Comparison of ENCODE assay signal across 12 mouse cellular contexts in the genomic region with DNA sequence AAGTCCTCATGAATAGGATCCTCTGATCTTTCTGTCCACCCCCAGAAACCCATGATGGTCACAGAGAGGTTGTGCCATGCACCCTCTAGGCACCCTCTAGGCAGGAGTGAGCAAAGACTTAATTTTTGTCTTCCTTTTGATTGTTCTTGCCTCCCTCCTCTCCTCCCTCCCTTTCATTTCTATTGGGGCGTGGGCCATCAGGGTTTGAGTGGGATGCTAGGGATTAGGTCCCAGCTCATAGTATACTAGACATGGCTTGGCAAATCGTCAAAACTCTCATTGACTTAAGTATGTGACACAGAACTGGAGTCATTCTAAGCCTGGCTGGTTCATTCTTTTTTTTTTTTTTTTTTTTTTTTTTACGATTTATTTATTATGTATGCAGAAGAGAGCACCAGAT.
DNase-seq lines count a peak whose midpoint lies in the region; ATAC-seq lines count a peak whose summit lies in the region.
"Had no signal": no experiment of that assay in that cellular context is flagged by ENCODE, and none has a peak within 500 bp of the region (broad histone marks: within the 10 kb centered on the region; RNA-seq: fewer than 3 reads in every experiment).

No protein-coding gene starts in this region.

- peak; percentile 69 for DNase-seq in heart, adult 11 months
- DNase-seq in heart, embryonic 10.5 days (ENCODE audit: low spot score), result no peak
- DNase-seq in cerebellum, postnatal 10 days, result peak; percentile 14 to 55
- DNase-seq in midbrain, embryonic 14.5 days, result peak; percentile 51
- DNase-seq in thymus, postnatal 14 days, result no peak
- DNase-seq in thymus, postnatal 0 days (ENCODE audit: low spot score), result no peak
- DNase-seq: adrenal gland, postnatal 10 days; kidney, postnatal 36 days; lung, adult 2 months; thymus, postnatal 4 days had no signal

- no peak overlapping the region for H3K27ac ChIP-seq in heart, embryonic 10.5 days
- peak overlapping the region; percentile 62; the same call in 1 of the 2 replicates for H3K27ac ChIP-seq in forebrain, embryonic 16.5 days (ENCODE audit: low read length)
- peak overlapping the region; percentile 89 for H3K27ac ChIP-seq in midbrain, embryonic 14.5 days (replicated peaks; ENCODE audit: low read depth, low read length)

- peak overlapping the region; percentile 67 for H3K4me2 ChIP-seq in forebrain, embryonic 16.5 days (ENCODE audit: low read length)
- H3K4me2 ChIP-seq in midbrain, embryonic 14.5 days (ENCODE audit: low read length), result peak overlapping the region; percentile 73

- 67% methylated on average over 3 of the region's 3 CpGs for WGBS in heart, embryonic 10.5 days
- WGBS in forebrain, embryonic 16.5 days, result 31% methylated on average over 3 of the region's 3 CpGs
- WGBS in midbrain, embryonic 14.5 days, result 27% methylated on average over 3 of the region's 3 CpGs

- peaks cover 12% of the 10 kb centered on the region; the same call in 1 of the 2 replicates for H3K4me1 ChIP-seq in heart, embryonic 10.5 days
- H3K4me1 ChIP-seq in forebrain, embryonic 16.5 days (replicated peaks; ENCODE audit: control insufficient read depth, insufficient read depth, low read length), result peaks cover 40% of the 10 kb centered on the region
- H3K4me1 ChIP-seq in midbrain, embryonic 14.5 days (ENCODE audit: control insufficient read depth, insufficient read depth, low read length), result peaks cover 50% of the 10 kb centered on the region

- no peaks in the 10 kb centered on the region for H3K9me3 ChIP-seq in heart, embryonic 10.5 days
- H3K9me3 ChIP-seq in forebrain, embryonic 16.5 days (ENCODE audit: control insufficient read depth, low read length), result no peaks in the 10 kb centered on the region
- no peaks in the 10 kb centered on the region for H3K9me3 ChIP-seq in midbrain, embryonic 14.5 days (ENCODE audit: control insufficient read depth, low read length)

- H3K4me3 ChIP-seq in heart, embryonic 10.5 days, result no peak overlapping the region
- H3K4me3 ChIP-seq in forebrain, embryonic 16.5 days (replicated peaks; ENCODE audit: low read length), result peak overlapping the region; percentile 52
- H3K4me3 ChIP-seq in midbrain, embryonic 14.5 days (replicated peaks; ENCODE audit: low read depth, low read length), result peak overlapping the region; percentile 39

- H3K9ac ChIP-seq in forebrain, embryonic 16.5 days (replicated peaks; ENCODE audit: low read depth, low read length), result peak overlapping the region; percentile 38
- peak overlapping the region; percentile 68; the same call in 1 of the 2 replicates for H3K9ac ChIP-seq in midbrain, embryonic 14.5 days (replicated peaks; ENCODE audit: low read length)

- peaks cover 6% of the 10 kb centered on the region; the same call in 1 of the 2 replicates for H3K36me3 ChIP-seq in heart, embryonic 10.5 days
- H3K36me3 ChIP-seq in forebrain, embryonic 16.5 days (ENCODE audit: control insufficient read depth, insufficient read depth), result no peaks in the 10 kb centered on the region
- no peaks in the 10 kb centered on the region for H3K36me3 ChIP-seq in midbrain, embryonic 14.5 days (ENCODE audit: control insufficient read depth, insufficient read depth, low read length)

- no peaks in the 10 kb centered on the region for H3K27me3 ChIP-seq in heart, embryonic 10.5 days (ENCODE audit: insufficient read depth, poor library complexity, severe bottlenecking)
- H3K27me3 ChIP-seq in forebrain, embryonic 16.5 days (replicated peaks; ENCODE audit: control insufficient read depth, insufficient read depth, low read length), result no peaks in the 10 kb centered on the region
- no peaks in the 10 kb centered on the region for H3K27me3 ChIP-seq in midbrain, embryonic 14.5 days (ENCODE audit: control insufficient read depth, insufficient read depth, low read length)

- ATAC-seq in forebrain, embryonic 16.5 days, result no peak
- no peak for ATAC-seq in midbrain, embryonic 14.5 days (ENCODE audit: low FRiP score, low TSS enrichment)
- ATAC-seq in erythroid progenitor cell, adult 5-6 weeks (replicated peaks; ENCODE audit: low FRiP score, poor library complexity, severe bottlenecking), result no peak

Comparison
In these comparisons a context has a peak if more than half of its experiments do, and no peak if none do; other contexts are left out.
1. DNase-seq: peak in heart, adult 11 months (single experiment), cerebellum, postnatal 10 days (2 of 2) and midbrain, embryonic 14.5 days (single experiment); none in heart, embryonic 10.5 days (single experiment), thymus, postnatal 14 days (single experiment) and thymus, postnatal 0 days (single experiment).